Mouse (Mus musculus) MN1 (cell line): ENCODE results near the gene Ppp1r13l.

Experiments
- DNase-seq: peaks from one replicate; pipeline ENCODE4 v3.0.0-alpha.2; 2016; ENCODE audit warnings: low spot score

Gene Ppp1r13l

DNA sequence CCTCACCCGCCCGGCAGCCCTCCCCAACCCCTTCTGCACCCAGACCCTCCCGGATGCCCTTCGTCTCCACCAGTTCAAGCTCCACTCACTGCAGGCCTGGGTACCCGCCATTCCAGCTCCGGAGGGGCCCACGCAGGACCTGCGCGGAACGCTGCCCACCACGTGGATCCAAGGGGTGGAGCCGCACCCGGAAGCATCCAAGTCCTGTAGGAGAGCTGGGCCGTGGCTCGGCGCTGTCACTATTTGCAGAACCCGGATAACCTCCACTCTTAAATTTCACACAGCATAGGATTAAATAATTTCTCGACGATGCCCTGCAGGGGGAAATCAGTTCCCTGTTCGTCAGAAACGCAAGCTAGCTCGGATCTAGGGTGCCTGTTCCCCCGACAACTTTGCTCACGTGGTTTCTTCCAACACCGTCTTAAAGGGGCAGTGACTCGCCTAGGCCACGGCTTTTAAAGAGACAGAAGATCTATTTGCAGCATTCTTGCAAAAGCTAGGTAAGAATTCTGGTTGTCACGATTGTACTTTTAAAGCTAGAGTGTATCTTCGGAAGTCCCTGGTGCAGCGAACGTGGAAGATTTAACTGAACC is at the start of gene Ppp1r13l, which contains the start of gene Cd3eap:
Ppp1r13l (plus strand) TSS at position 451 of the 593 bp plus-strand sequence.
Cd3eap (minus strand) TSS at position 185 of the 593 bp plus-strand sequence.
- peak; percentile 83 for DNase-seq

DNA sequence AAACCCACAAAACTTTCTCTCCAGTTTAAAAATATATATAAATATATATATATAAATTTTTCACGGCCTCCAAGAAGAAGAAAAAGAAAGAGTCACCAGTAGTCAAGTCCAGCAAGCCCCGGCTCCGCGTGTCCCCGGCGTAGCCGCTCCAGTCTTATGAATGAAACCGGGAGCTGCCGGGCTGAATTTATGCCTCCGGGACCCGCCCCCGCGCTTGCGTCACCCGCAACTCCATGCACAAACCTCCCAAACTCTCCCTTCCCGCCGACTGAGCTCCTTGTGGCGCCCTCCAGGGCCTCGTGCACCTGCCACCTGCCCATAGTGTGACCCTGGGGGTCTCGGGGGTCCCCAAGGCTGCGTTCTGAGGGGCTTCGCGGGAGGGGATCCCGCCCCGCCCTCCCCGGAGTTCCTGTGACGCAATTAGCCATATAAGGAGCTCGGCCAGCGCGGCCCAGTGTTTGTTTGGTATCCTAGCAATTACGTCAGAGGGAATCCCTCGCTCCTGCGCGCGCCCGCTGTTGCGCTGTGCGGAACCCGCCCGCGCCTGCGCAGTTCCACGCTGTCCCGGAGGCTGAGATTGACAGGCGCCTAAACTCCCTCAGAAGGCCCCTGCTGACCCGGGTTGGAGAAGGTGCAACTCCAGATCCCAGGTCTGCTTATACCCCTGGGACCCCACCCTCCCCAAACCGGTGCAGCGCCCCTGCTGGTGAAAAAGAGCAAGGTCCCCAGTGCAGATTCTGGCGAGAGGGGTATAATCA is 49.5 kb upstream of the Ppp1r13l start, which contains the start of gene Fosb:
Fosb (minus strand) TSS at position 168 of the 758 bp plus-strand sequence.
- peak; percentile 96 for DNase-seq

DNA sequence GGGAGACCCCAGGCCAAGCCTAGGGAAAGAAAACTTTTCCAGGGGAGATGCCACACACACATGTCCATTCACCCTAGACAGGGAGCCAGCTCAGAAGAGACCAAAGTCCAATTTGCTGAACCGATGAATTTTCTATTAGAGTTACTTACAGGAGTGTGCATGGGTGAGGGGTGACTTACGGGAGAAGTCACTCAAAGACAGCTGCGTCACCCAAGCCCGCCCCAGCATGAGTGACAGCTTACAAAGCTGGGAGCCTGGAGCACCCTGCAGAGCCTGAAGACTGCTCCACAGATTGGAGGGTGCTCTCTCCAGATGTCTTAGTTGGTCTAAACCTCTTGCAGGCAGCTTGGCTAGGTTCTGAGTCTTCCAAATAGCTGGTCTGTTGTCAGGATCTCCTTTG is 47.6 kb upstream of the Ppp1r13l start:
- no peak for DNase-seq

DNA sequence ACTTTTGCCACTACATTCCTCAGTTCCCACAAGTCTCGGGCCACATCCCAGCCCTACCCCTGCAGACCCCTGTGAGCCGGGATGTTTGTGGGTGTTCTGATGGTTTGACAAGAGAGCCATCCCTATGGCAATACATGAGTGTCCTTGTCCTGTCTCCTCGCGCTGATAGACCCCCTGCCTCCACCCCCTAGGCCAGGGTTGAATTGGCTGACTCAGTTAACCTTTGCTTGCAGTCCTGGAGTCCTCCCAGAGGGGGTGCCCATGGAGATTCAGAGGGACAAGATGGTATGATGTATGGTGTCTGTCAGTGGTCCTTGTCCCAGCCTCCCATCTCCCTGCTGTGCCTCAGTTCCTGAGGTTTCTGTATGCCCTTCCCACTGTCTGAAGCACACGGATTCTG is 45.5 kb upstream of the Ppp1r13l start:
- no peak for DNase-seq

DNA sequence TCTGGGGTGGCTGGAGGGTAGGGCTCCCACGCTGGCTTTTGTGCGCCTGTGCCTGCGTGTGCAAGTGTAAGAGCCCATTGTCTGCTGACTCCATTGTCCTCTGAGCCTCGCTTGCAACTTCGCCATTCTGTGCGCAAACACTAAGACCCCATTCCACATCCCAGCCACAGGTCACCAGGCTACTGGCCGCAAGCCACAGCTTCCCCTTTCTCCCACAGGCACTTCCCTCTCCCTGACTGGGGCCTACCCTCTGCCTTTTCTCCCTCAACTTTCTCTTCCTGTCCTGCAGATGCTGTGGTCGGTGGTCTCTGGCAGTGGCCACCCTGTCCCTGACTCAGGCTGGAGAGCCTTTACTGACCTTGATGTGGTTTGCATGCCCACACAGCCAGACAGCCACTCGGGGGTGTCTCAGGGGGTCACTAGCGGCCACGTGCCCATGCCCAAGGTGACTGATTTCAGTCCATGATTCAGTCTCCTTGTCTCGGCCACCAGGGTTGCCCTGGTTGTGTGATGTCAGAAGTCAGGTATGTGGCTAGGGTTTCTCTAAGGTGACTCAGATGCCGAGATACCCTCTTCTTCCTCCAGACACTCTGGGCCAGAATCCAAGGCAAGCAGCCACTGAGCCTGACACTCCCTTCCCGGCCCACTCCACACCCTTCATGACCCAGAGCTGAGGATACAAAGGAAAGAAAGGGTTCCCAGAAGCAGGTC is 42.9 kb upstream of the Ppp1r13l start:
- DNase-seq: no peak

DNA sequence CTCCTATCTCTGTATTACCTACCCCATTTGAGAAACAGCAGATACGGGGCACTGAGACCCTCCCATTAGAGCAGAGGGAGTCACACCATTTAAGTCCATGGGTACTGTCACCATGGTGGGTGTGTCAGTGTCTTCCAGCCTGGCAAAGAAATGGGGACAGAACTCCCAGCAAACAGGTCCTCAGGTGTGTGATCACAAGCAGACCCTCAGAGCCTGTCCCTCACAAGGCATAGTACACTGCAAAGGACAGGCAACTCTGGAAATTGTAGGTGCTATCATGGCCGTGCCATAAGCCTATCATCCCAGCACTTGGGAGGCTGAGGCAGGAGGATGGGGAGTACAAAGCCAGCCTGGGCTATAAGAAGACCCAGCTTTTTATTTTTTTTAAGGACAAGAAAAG is 41.3 kb upstream of the Ppp1r13l start:
- no peak for DNase-seq

DNA sequence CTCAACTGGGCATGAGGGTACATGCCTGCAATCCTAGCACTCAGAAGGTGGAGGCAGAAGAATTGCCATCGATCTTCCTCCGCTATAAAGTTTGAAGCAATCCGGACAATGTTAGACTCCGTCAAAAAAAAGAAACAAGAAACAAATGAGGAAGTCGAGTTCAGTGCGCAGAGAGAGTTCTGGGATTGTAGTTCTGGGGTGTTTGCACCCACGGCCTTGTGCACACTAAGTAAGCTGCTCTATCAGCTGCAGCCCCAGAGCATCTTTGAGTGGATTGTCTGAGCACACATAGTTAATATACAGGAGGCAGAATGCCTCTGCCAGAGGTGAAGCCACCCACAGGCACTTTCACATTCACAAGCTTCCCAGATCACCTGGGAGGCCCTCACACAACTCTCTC is 40.9 kb upstream of the Ppp1r13l start:
- no peak for DNase-seq

DNA sequence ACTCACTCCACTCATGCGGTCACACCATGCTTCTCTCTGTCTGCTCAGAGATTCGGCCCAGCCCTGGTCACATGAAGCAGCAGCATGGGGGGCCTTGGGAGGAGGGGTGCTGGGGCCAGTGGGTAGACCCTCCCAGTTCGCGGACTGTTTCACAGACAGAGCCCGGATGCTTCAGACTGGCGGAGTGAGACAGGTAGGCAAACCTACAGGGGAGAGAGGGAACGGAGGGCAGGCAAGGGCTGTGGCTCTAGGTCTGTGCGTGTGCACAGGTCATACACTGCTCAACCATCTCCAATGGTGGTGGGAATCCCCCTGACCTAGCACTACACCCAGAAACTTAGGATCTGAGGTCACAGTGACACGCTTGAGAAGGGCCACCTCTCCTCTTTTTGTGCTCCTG is 40.1 kb upstream of the Ppp1r13l start:
- peak; percentile 32 for DNase-seq

DNA sequence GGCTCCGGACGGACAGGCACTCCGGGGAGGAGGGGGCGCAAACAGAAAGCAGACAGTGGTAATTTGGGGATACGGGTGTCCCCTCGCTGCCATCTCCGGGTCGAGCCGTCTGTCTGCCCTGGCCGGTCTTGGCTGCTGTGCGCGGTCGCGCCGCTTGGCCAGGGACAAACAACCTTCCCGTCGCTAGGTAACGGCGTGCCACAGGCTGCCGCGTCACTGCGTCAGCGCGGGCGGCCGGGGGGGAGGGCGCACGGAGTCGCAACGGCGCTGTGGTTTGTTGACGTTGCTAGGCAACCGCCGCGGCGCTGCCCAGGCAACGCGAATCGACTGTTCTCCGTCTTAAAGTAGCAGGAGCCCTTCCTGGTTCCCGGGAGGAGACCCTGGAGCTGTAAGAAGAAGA is 39.6 kb upstream of the Ppp1r13l start:
- DNase-seq: peak; percentile 97

DNA sequence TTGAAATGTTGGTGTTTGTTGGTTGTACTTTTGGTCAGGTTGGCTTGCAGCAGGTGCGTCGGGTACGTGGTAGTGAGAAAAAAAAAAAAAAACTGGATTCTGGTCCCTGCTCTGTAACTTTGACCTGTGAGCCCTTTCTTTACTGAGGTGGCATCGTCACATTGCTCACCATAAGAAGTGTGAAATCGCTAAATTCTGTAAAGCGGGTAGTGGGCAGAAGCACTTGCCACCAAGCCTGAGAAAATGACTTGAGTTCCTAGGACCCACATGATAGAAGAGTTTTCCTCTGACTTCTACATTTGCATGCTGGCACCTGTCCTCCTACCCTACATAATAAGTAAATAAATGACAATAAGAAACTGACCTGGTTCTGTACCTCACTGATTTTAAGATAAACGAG is 38.9 kb upstream of the Ppp1r13l start:
- no peak for DNase-seq

DNA sequence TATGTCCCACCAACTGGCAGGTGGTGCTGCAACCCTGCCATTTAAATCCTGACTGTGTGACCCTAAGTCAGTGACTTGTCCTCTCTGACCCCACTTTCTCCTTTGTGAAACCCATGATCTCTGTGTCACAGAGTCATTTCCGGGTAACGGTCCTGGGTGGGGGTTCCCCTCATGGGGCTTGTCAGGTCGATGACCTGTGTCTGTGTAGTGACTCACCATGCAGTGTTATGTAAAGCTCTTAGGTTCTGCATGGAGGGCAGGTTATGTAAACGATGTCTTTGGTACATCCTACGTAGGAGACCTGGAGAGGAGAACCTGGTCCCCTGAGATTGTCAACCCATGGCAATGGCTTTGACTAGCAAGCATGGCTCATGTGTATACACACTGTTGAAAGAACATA is 38.1 kb upstream of the Ppp1r13l start:
- no peak for DNase-seq

DNA sequence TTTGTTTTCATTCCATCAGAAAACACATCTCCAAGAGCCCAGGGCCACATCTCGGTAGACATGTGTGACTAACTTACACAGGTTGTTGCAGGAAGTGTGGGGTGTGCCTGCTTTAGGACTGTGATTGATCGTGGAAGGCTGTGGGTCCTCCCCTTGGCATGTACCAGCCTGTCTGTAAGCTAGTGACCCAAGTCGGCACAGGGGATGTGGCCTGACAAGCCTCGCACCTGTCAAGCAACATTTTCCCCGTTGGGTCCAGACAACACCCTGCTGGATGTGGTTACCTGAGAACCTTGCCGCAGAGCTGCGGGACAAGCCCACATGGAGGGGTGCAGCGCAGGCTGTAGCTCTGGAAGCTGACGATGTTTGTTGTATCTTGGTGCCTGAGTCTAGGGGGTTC is 37.1 kb upstream of the Ppp1r13l start:
- DNase-seq: no peak

DNA sequence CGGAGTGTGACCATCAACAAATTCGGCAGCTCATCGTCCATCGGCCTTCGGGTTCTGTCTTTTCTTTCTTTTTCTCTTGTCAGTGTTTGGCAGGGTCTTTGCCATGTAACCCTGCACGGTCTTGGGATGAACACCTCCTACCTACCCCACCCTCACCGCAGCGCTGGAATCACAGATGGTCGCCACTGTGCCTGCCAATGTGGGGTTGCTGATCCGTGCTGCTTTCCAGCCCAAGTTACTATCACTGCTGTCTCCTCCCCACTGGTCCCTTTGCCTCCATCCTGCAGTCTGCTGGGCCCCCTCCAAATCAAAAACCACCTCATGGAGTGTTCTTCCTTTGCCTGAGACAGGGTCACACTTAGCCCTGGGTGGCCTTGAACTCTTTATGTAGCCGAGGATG is 35.3 kb upstream of the Ppp1r13l start:
- no peak for DNase-seq

DNA sequence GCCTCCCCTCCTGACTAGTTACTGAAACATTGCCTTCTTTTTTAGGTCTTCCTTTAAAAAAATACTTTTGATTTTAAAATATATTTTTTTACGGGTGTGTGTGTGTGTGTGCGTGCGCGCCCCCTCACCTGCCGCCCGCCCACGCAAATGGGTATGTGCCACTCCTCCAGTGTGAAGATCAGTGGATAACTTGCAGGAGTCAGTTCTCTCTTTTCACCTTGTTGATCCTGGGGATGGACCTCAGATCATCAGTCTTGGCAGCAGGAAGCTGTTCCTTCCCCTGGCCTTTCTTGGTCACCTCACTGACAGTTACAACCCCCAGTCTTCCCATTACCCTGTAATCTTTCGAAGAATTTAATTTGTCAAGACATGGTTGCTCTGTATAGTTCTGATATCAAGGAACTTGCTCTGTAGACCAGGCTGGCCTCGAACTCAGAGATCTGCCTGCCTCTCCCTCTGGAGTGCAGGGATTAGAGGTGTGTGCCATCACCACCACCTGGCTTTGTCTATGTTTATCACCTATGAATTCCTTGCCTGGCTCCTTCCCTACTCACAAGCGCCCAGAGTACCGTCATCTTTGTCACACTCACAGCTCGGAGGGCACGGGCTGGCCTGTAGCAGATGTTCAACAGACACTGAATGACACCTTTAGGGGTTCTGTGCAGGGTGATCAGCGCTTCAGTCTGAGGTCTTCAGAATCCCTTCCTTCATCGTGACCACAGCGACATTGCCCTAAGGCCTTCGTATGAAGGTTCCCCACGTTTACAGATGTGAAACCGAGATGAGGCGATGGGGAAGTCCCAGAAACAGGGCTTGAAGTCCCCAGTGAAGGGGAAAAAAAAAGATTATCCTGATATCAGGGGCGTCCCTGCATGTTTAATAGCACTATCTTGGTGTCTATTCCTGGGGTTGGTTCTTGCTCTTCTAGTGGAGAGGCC is 34.0 kb upstream of the Ppp1r13l start:
- no peak for DNase-seq

DNA sequence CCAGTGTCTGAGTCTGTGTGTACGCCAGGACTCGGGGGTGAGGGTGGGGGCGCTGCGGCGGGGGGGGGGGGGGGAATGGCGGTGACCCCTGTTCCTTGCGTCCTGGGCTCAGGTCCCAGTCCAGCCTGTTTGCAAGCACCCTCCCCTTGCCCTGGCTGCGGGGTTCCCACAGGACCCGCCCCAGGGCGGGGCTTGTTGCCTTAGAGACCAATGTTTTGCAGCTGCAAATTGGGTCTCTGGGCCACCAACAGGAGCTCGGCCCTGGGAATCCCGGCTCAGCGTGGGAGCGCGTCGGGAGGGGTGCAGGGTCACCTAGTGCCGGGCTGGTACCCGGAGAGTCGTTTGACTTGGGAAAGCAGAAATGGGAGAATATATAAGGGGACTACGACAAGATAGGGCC is 33.2 kb upstream of the Ppp1r13l start:
- peak; percentile 92 for DNase-seq

DNA sequence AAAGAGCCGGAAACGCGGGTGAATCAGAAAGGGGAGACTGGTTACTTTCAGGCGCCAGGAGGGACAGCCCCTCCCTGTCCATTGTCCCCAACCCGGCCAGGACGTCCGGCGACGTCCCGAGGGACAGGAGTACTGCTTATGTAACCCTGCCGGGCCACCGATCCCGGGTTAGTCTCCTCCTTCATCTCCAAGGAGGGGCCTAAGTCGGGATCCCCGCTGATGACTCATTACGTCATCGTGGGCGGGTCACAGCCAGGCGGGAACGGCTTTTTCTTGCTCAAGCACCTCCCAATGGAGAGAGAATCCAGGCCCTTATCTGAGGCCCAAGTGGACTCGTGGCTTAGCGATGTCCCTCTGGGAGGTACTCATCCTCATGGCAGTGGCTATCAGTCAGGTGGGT is 32.4 kb upstream of the Ppp1r13l start:
- peak; percentile 94 for DNase-seq

DNA sequence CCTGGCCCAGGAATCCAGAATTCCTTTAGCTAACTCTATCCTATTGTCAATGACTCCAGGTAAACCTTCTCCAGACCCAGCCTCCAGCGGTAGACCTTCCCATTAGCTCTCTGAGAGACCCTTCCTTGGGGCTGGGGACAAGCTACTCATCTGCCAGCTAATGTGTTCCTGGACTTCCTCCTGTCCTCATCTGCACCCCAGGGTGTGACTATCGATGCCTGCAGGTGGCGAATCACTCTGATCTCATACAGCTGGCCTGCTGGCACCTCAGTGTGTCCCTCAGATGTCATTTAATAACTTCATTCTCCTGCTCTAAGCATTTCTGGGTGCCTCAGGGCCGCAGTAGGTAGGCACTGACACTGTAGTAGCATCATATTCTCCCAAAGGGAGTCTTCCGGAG is 31.8 kb upstream of the Ppp1r13l start:
- no peak for DNase-seq

DNA sequence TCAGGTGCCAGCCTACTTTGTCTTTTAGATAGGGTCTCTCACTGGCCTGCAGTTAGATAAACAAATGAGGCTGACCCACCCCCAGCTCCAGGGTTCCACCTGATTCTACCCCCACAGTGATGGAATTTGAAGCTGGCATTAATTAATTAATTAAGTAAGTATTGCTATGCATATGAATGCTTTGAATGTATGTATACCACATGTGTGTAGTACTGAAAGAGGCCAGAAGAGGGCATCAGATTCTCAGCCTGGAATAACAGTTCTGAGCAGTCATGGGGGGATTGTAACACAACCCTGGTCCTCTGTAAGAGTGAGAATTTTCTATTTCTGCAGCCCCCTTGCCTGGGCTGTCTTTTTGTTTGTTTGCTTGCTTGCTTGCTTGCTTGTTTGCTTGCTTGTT is 31.1 kb upstream of the Ppp1r13l start:
- DNase-seq: no peak

DNA sequence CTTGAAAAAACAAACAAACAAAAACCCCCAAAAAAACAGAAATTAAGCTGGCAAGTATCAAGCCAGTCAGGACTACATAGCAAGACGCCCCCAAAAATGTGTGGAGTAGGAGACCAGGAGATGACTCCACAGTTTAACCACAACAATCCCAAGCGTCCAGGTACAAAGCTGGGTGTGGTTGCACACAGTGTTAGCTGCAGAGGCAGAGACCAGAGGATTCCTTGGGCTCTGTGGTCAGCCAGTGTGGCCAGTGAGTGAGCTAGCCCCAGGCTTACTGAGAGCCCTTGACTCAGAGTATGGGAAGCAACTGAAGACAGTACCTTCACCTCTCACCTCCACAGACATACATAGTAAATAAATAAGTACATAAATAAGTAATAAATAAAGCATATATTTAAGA is 27.6 kb upstream of the Ppp1r13l start:
- DNase-seq: no peak

DNA sequence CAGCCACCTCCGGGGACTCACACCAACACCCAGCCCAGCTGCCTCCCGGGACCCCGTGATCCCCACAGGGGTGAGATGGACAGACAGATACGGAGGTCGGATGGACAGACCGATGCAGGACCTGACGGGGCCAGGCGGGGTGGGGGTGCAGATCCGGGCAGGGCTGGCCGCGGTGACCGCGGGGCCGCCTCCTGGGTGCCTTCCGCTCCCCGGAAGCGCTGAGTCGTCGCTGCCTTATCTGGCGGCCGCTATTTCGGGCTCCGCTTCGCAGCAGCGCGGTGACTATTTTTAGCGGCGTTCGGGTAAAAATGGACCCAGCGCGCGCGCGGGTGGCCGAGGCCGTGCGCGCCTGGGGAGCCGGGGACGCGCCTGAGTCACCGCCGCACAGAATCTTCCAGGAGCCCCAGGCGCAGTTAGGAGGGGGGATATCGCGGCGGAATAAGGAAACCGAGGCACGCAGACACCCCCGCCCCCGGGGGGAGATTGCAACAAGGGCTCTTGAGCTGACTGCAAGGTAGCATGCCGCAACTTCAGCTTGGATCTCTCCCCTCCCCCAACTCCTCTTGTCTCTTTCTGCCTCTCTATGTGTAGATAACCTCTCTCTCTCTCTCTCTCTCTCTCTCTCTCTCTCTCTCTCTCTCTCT is 26.7 kb upstream of the Ppp1r13l start:
- DNase-seq: peak; percentile 71

DNA sequence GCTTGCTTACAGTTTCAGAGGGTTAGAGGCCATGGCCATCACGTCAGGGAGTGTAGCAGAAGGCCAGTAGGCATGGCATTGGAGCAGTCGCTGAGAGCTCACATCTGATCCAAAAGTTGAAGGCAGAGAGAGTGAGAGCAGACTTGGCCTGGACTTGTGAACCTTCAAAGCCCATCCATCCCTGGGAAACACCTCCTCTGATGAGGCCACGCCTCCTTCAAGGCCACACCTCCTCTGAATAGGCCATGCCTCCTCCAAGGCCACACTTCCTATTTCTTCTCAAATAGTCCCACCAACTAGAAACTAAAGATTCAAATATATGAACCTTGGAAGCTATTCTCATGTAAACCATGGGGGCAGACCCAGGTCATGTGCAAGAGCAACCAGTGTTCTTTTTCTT is 24.0 kb upstream of the Ppp1r13l start:
- DNase-seq: no peak

DNA sequence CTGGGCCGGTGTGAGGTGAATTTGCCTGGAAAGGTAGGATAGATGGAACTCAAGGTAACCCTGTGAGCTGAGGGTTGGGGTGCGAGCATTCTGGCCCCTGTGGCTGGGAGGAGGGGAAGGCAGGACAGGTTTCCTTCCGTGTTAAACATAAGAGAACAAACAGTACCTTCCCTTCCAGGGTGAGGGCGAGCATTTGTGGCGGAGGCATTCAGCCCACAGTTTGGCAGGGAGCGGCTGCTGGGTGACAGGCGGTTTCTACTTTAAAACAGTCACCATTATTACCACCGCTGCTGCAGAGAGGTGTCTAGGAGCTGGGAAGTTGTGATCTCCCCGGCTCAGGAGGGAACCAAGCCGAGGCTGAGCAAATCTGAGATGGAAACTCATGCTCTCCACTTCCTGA is 22.4 kb upstream of the Ppp1r13l start:
- DNase-seq: no peak
